Mouse (Mus musculus): ENCODE results near the gene Hspa5.
"Not testable (repeated sequence)": the region's sequence is repeated elsewhere in the genome, so short reads cannot be mapped to it uniquely, and the experiment has no call there.

DNA sequence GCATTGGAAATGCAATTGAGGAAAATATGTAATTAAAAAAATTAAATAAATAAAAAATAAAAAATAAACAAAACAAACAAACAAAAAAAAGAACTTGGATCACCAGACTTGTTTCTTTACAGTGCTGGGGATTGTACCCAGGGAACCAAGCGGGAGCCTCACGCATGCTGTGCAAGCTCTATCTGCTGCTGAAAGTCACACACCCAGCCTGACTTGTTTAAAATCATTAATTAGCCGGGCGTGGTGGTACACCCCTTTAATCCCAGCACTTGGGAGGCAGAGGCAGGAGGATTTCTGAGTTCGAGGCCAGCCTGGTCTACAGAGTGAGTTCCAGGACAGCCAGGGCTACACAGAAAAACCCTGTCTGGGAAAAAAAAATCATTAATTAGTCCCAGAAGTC is 10.5 kb upstream of the Hspa5 start:
- not testable (repeated sequence) for TF ChIP-seq HCFC1 (IDR thresholded peaks at IDR 0.05; ENCODE audit: borderline replicate concordance, insufficient read depth, low read length); CHD2 (IDR thresholded peaks at IDR 0.05; ENCODE audit: low read depth, low read length); ZC3H11A (IDR thresholded peaks at IDR 0.05; ENCODE audit: borderline replicate concordance, low read depth, low read length)
